Mouse (Mus musculus) hindbrain, embryonic 11.5 days (tissue): ENCODE results near the gene Gm49416. TPM values are rescaled to one million over a fixed set of nuclear protein-coding genes. Genes with fewer than 3 reads are reported as not detected.

Experiments used
- polyA plus RNA-seq: library from polyadenylated mRNA; unstranded; fragments of >200 nt; fragmentation: Nextera tagmentation; extraction: Ambion mirVana; gene quantifications from 2 replicates; pipeline ENCODE4 v1.2.1, GENCODE M21; 2014

Gm49416 gene
- polyA plus RNA-seq, 1 experiment from 2014 or later = not detected

Other genes starting within 250 kb of the Gm49416 start
- gene Chrm1, start 225.1 kb upstream of the Gm49416 start, polyA plus RNA-seq = 0.13 and 0.20 TPM in 2 replicates
- gene Slc3a2, start 165.6 kb upstream of the Gm49416 start, polyA plus RNA-seq = 123 and 136 TPM in 2 replicates
- 83.6 and 87.1 TPM in 2 replicates for gene Wdr74, start 153.1 kb upstream of the Gm49416 start, polyA plus RNA-seq
- 1.6 and 2.6 TPM in 2 replicates for gene 1700092M07Rik, start 148.2 kb upstream of the Gm49416 start, polyA plus RNA-seq
- 100 and 111 TPM in 2 replicates for gene Stx5a, start 147.5 kb upstream of the Gm49416 start, polyA plus RNA-seq
- gene Nxf1, start 131.9 kb upstream of the Gm49416 start, polyA plus RNA-seq = 213 and 224 TPM in 2 replicates
- 192 and 194 TPM in 2 replicates for gene Tmem223, start 117.9 kb upstream of the Gm49416 start, polyA plus RNA-seq
- 46.4 and 50.8 TPM in 2 replicates for gene Tmem179b, start 114.5 kb upstream of the Gm49416 start, polyA plus RNA-seq
- gene Taf6l, start 102.5 kb upstream of the Gm49416 start, polyA plus RNA-seq = 15.4 and 17.1 TPM in 2 replicates
- gene Polr2g, start 90.3 kb upstream of the Gm49416 start, polyA plus RNA-seq = 184 and 194 TPM in 2 replicates
- 5.7 and 7.5 TPM in 2 replicates for gene Zbtb3, start 86.4 kb upstream of the Gm49416 start, polyA plus RNA-seq
- gene Ttc9c, start 69.6 kb upstream of the Gm49416 start, polyA plus RNA-seq = 47.0 and 53.1 TPM in 2 replicates
- gene Hnrnpul2, start 68.9 kb upstream of the Gm49416 start, polyA plus RNA-seq = 7.0 and 10.1 TPM in 2 replicates
- not detected in 2 replicates for gene AC129217.1, start 59.2 kb upstream of the Gm49416 start, polyA plus RNA-seq
- 55.6 and 59.6 TPM in 2 replicates for gene Bscl2, start 51.5 kb upstream of the Gm49416 start, polyA plus RNA-seq
- gene Gng3, start 49.7 kb upstream of the Gm49416 start, polyA plus RNA-seq = 158 TPM in 2 replicates
- 0.32 and 0.37 TPM in 2 replicates for gene Lrrn4cl, start 38.2 kb upstream of the Gm49416 start, polyA plus RNA-seq
- gene Ubxn1, start 17.4 kb upstream of the Gm49416 start, polyA plus RNA-seq = 164 and 180 TPM in 2 replicates
- 56.1 and 57.2 TPM in 2 replicates for gene Uqcc3, start 8.0 kb upstream of the Gm49416 start, polyA plus RNA-seq
- 89.6 and 103 TPM in 2 replicates for gene Lbhd1, start 5.2 kb upstream of the Gm49416 start, polyA plus RNA-seq
- gene Gm49403, start 5.0 kb upstream of the Gm49416 start, polyA plus RNA-seq = not detected in 2 replicates
- 107 and 112 TPM in 2 replicates for gene 1810009A15Rik, start 73 bp upstream of the Gm49416 start, polyA plus RNA-seq
- 26.1 and 32.1 TPM in 2 replicates for gene Ints5, start 4.1 kb downstream of the Gm49416 start, polyA plus RNA-seq
- 89.8 and 102 TPM in 2 replicates for gene Ganab, start 9.1 kb downstream of the Gm49416 start, polyA plus RNA-seq
- gene B3gat3, start 31.4 kb downstream of the Gm49416 start, polyA plus RNA-seq = 43.5 and 45.8 TPM in 2 replicates
- 1.0 and 1.1 TPM in 2 replicates for gene Rom1, start 40.4 kb downstream of the Gm49416 start, polyA plus RNA-seq
- gene Eml3, start 40.6 kb downstream of the Gm49416 start, polyA plus RNA-seq = 6.5 and 7.8 TPM in 2 replicates
- gene Mta2, start 52.9 kb downstream of the Gm49416 start, polyA plus RNA-seq = 45.6 and 52.3 TPM in 2 replicates
- gene Tut1, start 64.9 kb downstream of the Gm49416 start, polyA plus RNA-seq = 23.7 and 27.8 TPM in 2 replicates
- gene Eef1g, start 78.1 kb downstream of the Gm49416 start, polyA plus RNA-seq = 462 and 475 TPM in 2 replicates
- 6.0 and 14.1 TPM in 2 replicates for gene Ahnak, start 100.4 kb downstream of the Gm49416 start, polyA plus RNA-seq
- gene Scgb1a1, start 199.0 kb downstream of the Gm49416 start, polyA plus RNA-seq = not detected in 2 replicates
- gene Asrgl1, start 246.7 kb downstream of the Gm49416 start, polyA plus RNA-seq = 14.9 and 15.6 TPM in 2 replicates